Mouse (Mus musculus) olfactory bulb, adult 2 months (tissue): ENCODE data around the gene Hmgb1.

Source experiments
- CTCF ChIP-seq: fragments of 200-500 bp; IDR thresholded peaks from 2 replicates; pipeline ENCODE4 v1.5.1; 2012; ENCODE audit warnings: low read depth, mild to moderate bottlenecking, low read length, moderate library complexity; ENCODE audit not compliant: insufficient read depth
- POLR2A ChIP-seq: fragments of 200-500 bp; IDR thresholded peaks from 2 replicates; pipeline ENCODE4 v1.6.1; 2012; ENCODE audit warnings: mild to moderate bottlenecking, low read depth, low read length, moderate library complexity; ENCODE audit not compliant: insufficient read depth

DNA sequence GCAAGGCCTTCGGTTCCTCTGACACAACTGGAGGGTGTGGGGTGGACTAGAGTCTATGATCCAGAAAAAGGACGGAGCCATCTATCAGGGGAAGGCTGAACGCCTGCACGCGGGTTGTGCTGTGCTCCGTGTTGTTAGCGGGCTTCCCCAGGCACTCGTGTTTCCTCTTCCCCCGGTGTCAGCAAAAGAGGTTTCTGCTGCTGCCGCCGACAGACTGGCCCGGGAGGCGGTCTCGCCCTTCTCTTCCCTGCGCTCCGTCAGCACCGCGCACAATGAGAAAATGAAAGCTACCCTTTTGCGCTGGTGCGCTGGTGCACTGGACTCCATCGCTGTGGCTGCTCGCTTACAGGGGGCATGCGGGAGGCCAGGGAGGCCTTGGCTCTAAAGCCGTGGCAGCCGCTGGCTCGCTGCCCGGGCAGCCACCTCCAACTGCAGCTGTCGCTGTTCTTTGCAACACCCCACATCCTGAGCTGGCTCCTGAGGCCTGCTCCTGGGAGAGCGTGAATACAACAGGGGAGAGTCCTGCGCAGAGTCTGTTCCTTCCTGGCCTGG, 153.0 kb downstream of the Hmgb1 start:
- TF ChIP-seq POLR2A = no peak
- TF ChIP-seq CTCF = no peak; the same call in 1 of the 2 replicates
